Mouse (Mus musculus) forebrain, embryonic 16.5 days (tissue): ENCODE results near the gene Cav2. TPM values are rescaled to one million over a fixed set of nuclear protein-coding genes. Genes with fewer than 3 reads are reported as not detected.

Experiments
- ATAC-seq: fragments of 200-750 bp; cut with Nextera tagmentation; 2 replicates; pipeline ENCODE4 v1.8.0; 2017; ENCODE audit warnings: mild to moderate bottlenecking, moderate library complexity
- H3K27ac ChIP-seq: fragments of 300-500 bp; sonication (generic); 2 replicates; pipeline ENCODE4 v1.5.1; 2014; ENCODE audit warnings: low read length, control low read depth
- H3K27me3 ChIP-seq: fragments of 300-500 bp; sonication (generic); replicated peaks from 2 replicates; pipeline ENCODE4 v1.6.1; 2014; ENCODE audit warnings: low read length; ENCODE audit not compliant: control insufficient read depth, insufficient read depth
- H3K36me3 ChIP-seq: fragments of 300-500 bp; sonication (generic); 2 replicates; pipeline ENCODE4 v1.6.1; 2014; ENCODE audit not compliant: control insufficient read depth, insufficient read depth
- H3K4me1 ChIP-seq: fragments of 300-500 bp; sonication (generic); replicated peaks from 2 replicates; pipeline ENCODE4 v1.6.1; 2014; ENCODE audit warnings: low read length; ENCODE audit not compliant: control insufficient read depth, insufficient read depth
- H3K4me2 ChIP-seq: fragments of 300-500 bp; sonication (generic); 2 replicates; pipeline ENCODE4 v1.6.1; 2014; ENCODE audit warnings: mild to moderate bottlenecking, low read length, control low read depth
- H3K4me3 ChIP-seq: fragments of 300-500 bp; sonication (generic); replicated peaks from 2 replicates; pipeline ENCODE4 v1.5.1; 2014; ENCODE audit warnings: mild to moderate bottlenecking, low read length, control low read depth
- H3K9ac ChIP-seq: fragments of 300-500 bp; sonication (generic); replicated peaks from 2 replicates; pipeline ENCODE4 v1.6.1; 2014; ENCODE audit warnings: low read depth, low read length, control low read depth
- H3K9me3 ChIP-seq: fragments of 300-500 bp; sonication (generic); 2 replicates; pipeline ENCODE4 v1.6.1; 2016; ENCODE audit warnings: low read length; ENCODE audit not compliant: control insufficient read depth
- WGBS: fragments of 180-500 bp; shearing (Covaris S2); extraction: QIAGEN DNeasy Blood & Tissue Kit; methylation state at CpG from one replicate; pipeline ENCODE4 v1.1.7; 2014; 5-methylcytosine and 5-hydroxymethylcytosine counted together
- polyA plus RNA-seq: library from polyadenylated mRNA; unstranded; fragments of >200 nt; fragmentation: Nextera tagmentation; extraction: Ambion mirVana; gene quantifications from 2 replicates; pipeline ENCODE4 v1.2.1, GENCODE M21; 2015

Cav2 gene
- polyA plus RNA-seq, 1 experiment from 2014 or later, result 12.2 TPM

DNA sequence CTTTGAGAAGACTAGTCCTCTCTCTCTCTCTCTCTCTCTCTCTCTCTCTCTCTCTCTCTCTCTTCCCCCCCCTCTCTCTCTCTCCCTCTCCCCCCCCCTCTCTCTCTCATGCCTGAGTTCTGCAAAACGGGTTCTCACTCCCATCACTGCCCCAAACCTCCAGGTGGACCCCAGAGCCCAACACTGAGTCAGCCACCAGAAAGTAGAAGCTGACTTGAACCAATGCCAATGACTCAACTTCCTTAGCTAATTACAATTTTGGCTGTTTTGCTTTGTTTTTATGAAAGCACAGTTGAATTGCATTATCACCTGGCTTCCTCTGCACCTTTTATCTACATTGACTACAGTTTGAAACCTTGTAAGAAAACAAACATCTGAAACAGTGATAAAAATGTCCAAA is 37.0 kb downstream of the Cav2 start:
- Histone ChIP-seq H3K4me1 (no peaks in the 10 kb centered on the region; the same call in 1 of the 2 replicates), H3K36me3 (no peaks in the 10 kb centered on the region), H3K4me3 (no peak overlapping the region), H3K9ac (no peak overlapping the region), H3K4me2 (no peak overlapping the region), H3K27ac (no peak overlapping the region), H3K27me3 (no peaks in the 10 kb centered on the region), H3K9me3 (no peaks in the 10 kb centered on the region)
- no peak for ATAC-seq
- WGBS, result 38% methylated on average over 1 of the region's 1 CpGs

- ATAC-seq, result no peak
- Histone ChIP-seq H3K4me1 (no peaks in the 10 kb centered on the region; the same call in 1 of the 2 replicates), H3K36me3 (no peaks in the 10 kb centered on the region), H3K9me3 (no peaks in the 10 kb centered on the region), H3K27ac (no peak overlapping the region), H3K9ac (no peak overlapping the region), H3K4me2 (no peak overlapping the region), H3K4me3 (no peak overlapping the region), H3K27me3 (no peaks in the 10 kb centered on the region)
- 87% methylated on average over 6 of the region's 6 CpGs for WGBS
Observed at GRCm38 (mm10) chr6:17321976-17322375, 41.0 kb downstream of the Cav2 start.

GRCm38 (mm10) chr6:17327216-17327615 is 46.2 kb downstream of the Cav2 start:
- Histone ChIP-seq H3K36me3 (no peaks in the 10 kb centered on the region), H3K4me1 (no peaks in the 10 kb centered on the region), H3K27ac (no peak overlapping the region), H3K9me3 (no peaks in the 10 kb centered on the region), H3K9ac (no peak overlapping the region), H3K27me3 (no peaks in the 10 kb centered on the region), H3K4me2 (no peak overlapping the region), H3K4me3 (no peak overlapping the region)
- ATAC-seq, result no peak; the same call in 1 of the 2 replicates
- 62% methylated on average over 11 of the region's 11 CpGs for WGBS

GRCm38 (mm10) chr6:17329801-17330200 is 48.8 kb downstream of the Cav2 start:
- WGBS, result 76% methylated on average over 3 of the region's 3 CpGs
- Histone ChIP-seq H3K36me3 (no peaks in the 10 kb centered on the region), H3K4me2 (no peak overlapping the region), H3K27ac (no peak overlapping the region), H3K27me3 (no peaks in the 10 kb centered on the region), H3K9me3 (no peaks in the 10 kb centered on the region), H3K4me3 (no peak overlapping the region), H3K9ac (no peak overlapping the region), H3K4me1 (no peaks in the 10 kb centered on the region)
- ATAC-seq, result no peak

- H3K4me1 ChIP-seq, result no peaks in the 10 kb centered on the region
- H3K4me3 ChIP-seq, result no peak overlapping the region
- no peaks in the 10 kb centered on the region for H3K36me3 ChIP-seq
- 91% methylated on average over 2 of the region's 2 CpGs for WGBS
- H3K9me3 ChIP-seq, result no peaks in the 10 kb centered on the region
- no peak overlapping the region for H3K27ac ChIP-seq
- no peak overlapping the region for H3K4me2 ChIP-seq
- ATAC-seq, result no peak
- no peak overlapping the region for H3K9ac ChIP-seq
- H3K27me3 ChIP-seq, result no peaks in the 10 kb centered on the region
Observed at GRCm38 (mm10) chr6:17337724-17338123, 56.7 kb downstream of the Cav2 start.

Other genes starting within 250 kb of the Cav2 start
- 31.4 and 32.1 TPM in 2 replicates for gene Tes, start 216.0 kb upstream of the Cav2 start, polyA plus RNA-seq
- 34.9 and 50.3 TPM in 2 replicates for gene Cav1, start 25.1 kb downstream of the Cav2 start, polyA plus RNA-seq
- gene Met, start 182.6 kb downstream of the Cav2 start, polyA plus RNA-seq, result 3.4 TPM in 2 replicates